Mouse (Mus musculus): ENCODE measurements at regions not wholly inside any gene's neighbourhood (a gene's known extent, or its start where the extent isn't known, plus 50 kb on each side); places are given as distances from the start of the nearest gene placed in this dataset.

GRCm38 (mm10) chr14:24081911-24082558 is 67.7 kb upstream of the Kcnma1 start:
- DNase-seq: peak; percentile 12

GRCm38 (mm10) chr14:24068693-24069092 is 54.4 kb upstream of the Kcnma1 start:
- no peak for DNase-seq

- DNase-seq: peak; percentile 60
Measured at GRCm38 (mm10) chr14:24067657-24068056, 53.4 kb upstream of the Kcnma1 start.

GRCm38 (mm10) chr14:24065231-24065767 is 51.0 kb upstream of the Kcnma1 start:
- no peak for DNase-seq

Data from liver (tissue).